Mouse (Mus musculus): ENCODE results near the gene Map2. TPM values are rescaled to one million over a fixed set of nuclear protein-coding genes. Genes with fewer than 3 reads are reported as not detected.

The Map2 gene
- polyA plus RNA-seq, 1 experiment from 2014 or later: 36.2 TPM

GRCm38 (mm10) chr1:66176012-66176837 lies 1.2 kb downstream of the Map2 start:
- Histone ChIP-seq H3K4me3 (peak overlapping the region; percentile 67), H3K4me1 (peaks cover 24% of the 10 kb centered on the region), H3K27ac (replicated peaks) (peak overlapping the region; percentile 80; the same call in 1 of the 2 replicates), H3K36me3 (replicated peaks) (no peaks in the 10 kb centered on the region), H3K9me3 (no peaks in the 10 kb centered on the region), H3K27me3 (replicated peaks; ENCODE audit: low read depth, poor library complexity, severe bottlenecking) (peaks cover 27% of the 10 kb centered on the region)
- WGBS: 27% methylated on average over 9 of the region's 9 CpGs
- DNase-seq (ENCODE audit: low spot score): peak; percentile 25

DNA sequence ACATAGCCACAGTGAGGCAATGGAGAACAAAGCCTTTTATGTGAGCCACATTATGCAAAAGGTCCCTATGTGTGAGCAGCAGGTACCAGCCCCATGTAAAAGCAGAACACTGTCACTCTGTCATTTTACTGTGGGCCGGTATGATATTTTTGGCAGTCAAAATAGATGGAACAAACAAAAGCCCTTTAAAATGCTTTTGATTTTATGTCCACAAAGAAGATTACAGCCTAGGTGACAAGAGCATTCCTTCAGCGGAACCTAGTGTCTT lies 1.7 kb downstream of the Map2 start:
- no peak overlapping the region for H3K27ac ChIP-seq (replicated peaks)
- H3K36me3 ChIP-seq (replicated peaks): no peaks in the 10 kb centered on the region
- peaks cover 27% of the 10 kb centered on the region for H3K27me3 ChIP-seq (replicated peaks; ENCODE audit: low read depth, poor library complexity, severe bottlenecking)
- no peaks in the 10 kb centered on the region for H3K9me3 ChIP-seq
- peaks cover 24% of the 10 kb centered on the region for H3K4me1 ChIP-seq
- WGBS: 75% methylated on average over 2 of the region's 2 CpGs
- no peak for DNase-seq (ENCODE audit: low spot score)
- peak overlapping the region; percentile 67 for H3K4me3 ChIP-seq

- Histone ChIP-seq H3K36me3 (replicated peaks) (no peaks in the 10 kb centered on the region), H3K27me3 (replicated peaks; ENCODE audit: low read depth, poor library complexity, severe bottlenecking) (peaks cover 23% of the 10 kb centered on the region), H3K9me3 (no peaks in the 10 kb centered on the region), H3K27ac (replicated peaks) (no peak overlapping the region), H3K4me3 (no peak overlapping the region), H3K4me1 (peaks cover 24% of the 10 kb centered on the region)
- no peak for DNase-seq (ENCODE audit: low spot score)
- 68% methylated on average over 4 of the region's 4 CpGs for WGBS
Measured at GRCm38 (mm10) chr1:66177489-66178170, 2.6 kb downstream of the Map2 start.

GRCm38 (mm10) chr1:66187016-66187681 lies 12.1 kb downstream of the Map2 start:
- H3K4me1 ChIP-seq: peaks cover 14% of the 10 kb centered on the region
- WGBS: 53% methylated on average over 12 of the region's 12 CpGs
- no peak for DNase-seq (ENCODE audit: low spot score)
- no peak overlapping the region for H3K27ac ChIP-seq (replicated peaks)
- H3K4me3 ChIP-seq: no peak overlapping the region
- no peaks in the 10 kb centered on the region for H3K9me3 ChIP-seq
- no peaks in the 10 kb centered on the region for H3K27me3 ChIP-seq (replicated peaks; ENCODE audit: low read depth, poor library complexity, severe bottlenecking)
- H3K36me3 ChIP-seq (replicated peaks): no peaks in the 10 kb centered on the region

GRCm38 (mm10) chr1:66192401-66192800 lies 17.3 kb downstream of the Map2 start:
- Histone ChIP-seq H3K27ac (replicated peaks) (no peak overlapping the region), H3K4me3 (no peak overlapping the region), H3K9me3 (no peaks in the 10 kb centered on the region), H3K27me3 (replicated peaks; ENCODE audit: low read depth, poor library complexity, severe bottlenecking) (no peaks in the 10 kb centered on the region), H3K36me3 (replicated peaks) (no peaks in the 10 kb centered on the region), H3K4me1 (peaks cover 3% of the 10 kb centered on the region)
- no peak for DNase-seq (ENCODE audit: low spot score)
- 88% methylated on average over 1 of the region's 1 CpGs for WGBS

DNA sequence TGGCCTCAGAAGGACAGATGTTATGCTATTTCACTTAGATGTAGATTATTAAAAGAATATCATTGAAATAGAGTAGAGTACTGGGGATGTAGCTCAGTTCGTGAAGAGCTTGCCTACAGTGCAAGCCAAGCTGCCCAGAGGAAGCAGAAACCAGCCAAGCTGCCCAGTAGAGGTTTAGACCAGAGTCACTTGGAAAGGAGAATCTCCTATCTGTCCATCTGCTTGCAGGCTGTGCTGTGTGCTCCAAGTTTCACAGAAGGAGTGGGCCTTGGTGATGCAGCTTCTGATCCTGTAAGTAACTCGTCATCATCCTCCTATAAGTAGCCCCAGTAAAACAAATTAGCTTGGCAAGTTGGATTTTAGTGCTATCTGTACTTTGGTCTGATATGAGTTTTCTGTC lies 17.8 kb downstream of the Map2 start:
- 84% methylated on average over 2 of the region's 2 CpGs for WGBS
- no peaks in the 10 kb centered on the region for H3K4me1 ChIP-seq
- no peak for DNase-seq (ENCODE audit: low spot score)
- H3K27ac ChIP-seq (replicated peaks): no peak overlapping the region
- H3K27me3 ChIP-seq (replicated peaks; ENCODE audit: low read depth, poor library complexity, severe bottlenecking): no peaks in the 10 kb centered on the region
- H3K4me3 ChIP-seq: no peak overlapping the region
- H3K36me3 ChIP-seq (replicated peaks): no peaks in the 10 kb centered on the region
- no peaks in the 10 kb centered on the region for H3K9me3 ChIP-seq

DNA sequence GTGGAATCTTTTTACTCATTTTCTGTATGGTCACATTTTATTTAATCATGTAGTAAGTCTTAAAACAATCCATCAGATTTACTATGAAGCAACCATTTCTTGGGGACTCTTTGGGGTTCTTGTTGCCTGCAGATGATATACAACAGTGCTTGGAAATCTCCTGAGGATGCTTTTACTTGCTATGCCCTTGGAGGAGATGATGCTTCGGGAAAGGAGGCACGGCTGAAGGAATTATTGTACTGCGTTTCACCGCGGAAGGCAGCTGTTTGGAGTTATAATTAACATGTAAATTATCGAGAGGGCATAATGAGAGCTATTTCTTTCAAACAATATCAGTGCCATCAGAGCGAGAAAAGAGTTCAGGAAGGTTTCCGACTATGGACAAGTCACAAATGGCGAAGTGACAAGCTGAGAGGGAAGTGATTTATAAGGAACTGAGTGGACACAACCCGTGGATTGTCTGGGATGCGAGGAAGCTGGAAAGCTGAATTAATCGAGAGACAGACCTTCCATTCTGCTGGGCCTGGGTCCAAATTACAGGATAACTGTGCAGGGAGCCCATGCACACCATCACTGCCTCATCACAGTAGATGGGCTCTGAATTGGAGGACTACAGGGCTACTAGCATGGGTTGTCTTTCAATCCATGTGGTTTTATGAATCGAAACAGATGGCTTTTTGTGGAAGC lies 20.1 kb downstream of the Map2 start:
- WGBS: 85% methylated on average over 13 of the region's 13 CpGs
- H3K36me3 ChIP-seq (replicated peaks): no peaks in the 10 kb centered on the region
- DNase-seq (ENCODE audit: low spot score): no peak
- no peak overlapping the region for H3K27ac ChIP-seq (replicated peaks)
- no peaks in the 10 kb centered on the region for H3K9me3 ChIP-seq
- no peaks in the 10 kb centered on the region for H3K27me3 ChIP-seq (replicated peaks; ENCODE audit: low read depth, poor library complexity, severe bottlenecking)
- no peaks in the 10 kb centered on the region for H3K4me1 ChIP-seq
- no peak overlapping the region for H3K4me3 ChIP-seq

GRCm38 (mm10) chr1:66196240-66196639 lies 21.2 kb downstream of the Map2 start:
- no peak overlapping the region for H3K4me3 ChIP-seq
- no peak for DNase-seq (ENCODE audit: low spot score)
- no peaks in the 10 kb centered on the region for H3K36me3 ChIP-seq (replicated peaks)
- H3K9me3 ChIP-seq: no peaks in the 10 kb centered on the region
- no peaks in the 10 kb centered on the region for H3K27me3 ChIP-seq (replicated peaks; ENCODE audit: low read depth, poor library complexity, severe bottlenecking)
- H3K4me1 ChIP-seq: no peaks in the 10 kb centered on the region
- no peak overlapping the region for H3K27ac ChIP-seq (replicated peaks)
- WGBS: 93% methylated on average over 4 of the region's 4 CpGs

DNA sequence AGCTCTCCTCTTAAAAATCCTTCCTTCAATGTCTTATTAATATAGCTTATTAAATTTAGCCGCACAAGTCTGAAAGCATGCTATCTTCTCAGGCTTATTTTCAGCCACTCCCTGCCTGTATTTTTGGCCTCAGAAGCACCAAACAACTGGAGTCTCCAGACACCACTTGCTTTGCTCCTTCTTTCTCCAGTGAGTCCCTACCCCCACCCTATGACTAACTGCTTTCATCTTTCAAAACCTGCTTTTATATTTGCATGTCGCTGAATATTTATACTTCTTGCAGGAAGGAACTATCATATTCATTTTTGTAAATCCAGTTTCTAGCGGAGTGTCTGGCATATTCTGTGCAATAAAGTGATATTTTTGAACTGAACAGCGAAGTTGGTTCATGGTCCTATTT lies 21.6 kb downstream of the Map2 start:
- Histone ChIP-seq H3K4me1 (no peaks in the 10 kb centered on the region), H3K4me3 (no peak overlapping the region), H3K36me3 (replicated peaks) (no peaks in the 10 kb centered on the region), H3K27ac (replicated peaks) (no peak overlapping the region), H3K9me3 (no peaks in the 10 kb centered on the region), H3K27me3 (replicated peaks; ENCODE audit: low read depth, poor library complexity, severe bottlenecking) (no peaks in the 10 kb centered on the region)
- DNase-seq (ENCODE audit: low spot score): no peak
- WGBS: 90% methylated on average over 4 of the region's 4 CpGs

DNA sequence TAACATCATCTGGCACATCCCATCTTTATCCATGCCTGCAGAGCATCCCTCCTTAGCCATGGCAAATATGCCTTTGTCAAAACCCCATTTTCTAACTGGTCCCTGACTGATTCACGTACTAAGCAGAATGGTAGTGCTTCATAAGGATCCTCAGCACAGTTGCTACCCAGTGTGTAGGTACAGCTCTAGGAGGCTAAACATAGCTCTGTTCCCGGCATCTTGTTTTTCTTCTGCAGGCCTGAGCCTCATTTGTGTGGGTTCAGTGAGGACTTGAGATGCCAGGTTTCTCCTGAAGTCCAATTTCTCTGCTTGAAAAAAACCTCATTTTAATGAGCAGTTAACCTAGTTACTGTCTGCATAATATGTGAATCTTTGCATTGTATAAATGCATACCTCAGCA lies 30.4 kb downstream of the Map2 start:
- no peak for DNase-seq (ENCODE audit: low spot score)
- 89% methylated on average over 2 of the region's 2 CpGs for WGBS
- Histone ChIP-seq H3K4me1 (no peaks in the 10 kb centered on the region), H3K36me3 (replicated peaks) (no peaks in the 10 kb centered on the region), H3K27ac (replicated peaks) (no peak overlapping the region), H3K4me3 (no peak overlapping the region), H3K27me3 (replicated peaks; ENCODE audit: low read depth, poor library complexity, severe bottlenecking) (no peaks in the 10 kb centered on the region), H3K9me3 (no peaks in the 10 kb centered on the region)

DNA sequence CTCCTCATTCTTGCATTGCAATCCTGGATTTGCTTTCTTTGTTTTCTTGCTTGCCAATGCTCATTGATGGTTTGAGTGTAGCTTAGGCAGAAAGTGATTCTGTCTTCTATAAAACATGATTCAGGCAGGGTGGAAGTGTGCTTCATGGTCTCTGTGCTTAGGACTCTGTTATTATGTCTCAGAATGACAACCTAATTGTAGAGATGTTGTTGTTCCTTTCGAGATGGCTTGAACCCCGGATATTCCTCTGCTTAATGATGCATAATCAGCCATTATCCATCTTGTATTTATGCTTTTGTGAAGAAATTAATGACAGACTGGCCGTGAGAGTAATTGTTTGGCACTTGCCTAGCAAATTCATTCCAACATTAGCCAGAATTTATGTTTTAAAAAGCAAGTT lies 31.8 kb downstream of the Map2 start:
- no peaks in the 10 kb centered on the region for H3K9me3 ChIP-seq
- 76% methylated on average over 3 of the region's 3 CpGs for WGBS
- H3K27me3 ChIP-seq (replicated peaks; ENCODE audit: low read depth, poor library complexity, severe bottlenecking): no peaks in the 10 kb centered on the region
- no peak for DNase-seq (ENCODE audit: low spot score)
- H3K4me3 ChIP-seq: no peak overlapping the region
- H3K27ac ChIP-seq (replicated peaks): no peak overlapping the region
- no peaks in the 10 kb centered on the region for H3K36me3 ChIP-seq (replicated peaks)
- no peaks in the 10 kb centered on the region for H3K4me1 ChIP-seq

DNA sequence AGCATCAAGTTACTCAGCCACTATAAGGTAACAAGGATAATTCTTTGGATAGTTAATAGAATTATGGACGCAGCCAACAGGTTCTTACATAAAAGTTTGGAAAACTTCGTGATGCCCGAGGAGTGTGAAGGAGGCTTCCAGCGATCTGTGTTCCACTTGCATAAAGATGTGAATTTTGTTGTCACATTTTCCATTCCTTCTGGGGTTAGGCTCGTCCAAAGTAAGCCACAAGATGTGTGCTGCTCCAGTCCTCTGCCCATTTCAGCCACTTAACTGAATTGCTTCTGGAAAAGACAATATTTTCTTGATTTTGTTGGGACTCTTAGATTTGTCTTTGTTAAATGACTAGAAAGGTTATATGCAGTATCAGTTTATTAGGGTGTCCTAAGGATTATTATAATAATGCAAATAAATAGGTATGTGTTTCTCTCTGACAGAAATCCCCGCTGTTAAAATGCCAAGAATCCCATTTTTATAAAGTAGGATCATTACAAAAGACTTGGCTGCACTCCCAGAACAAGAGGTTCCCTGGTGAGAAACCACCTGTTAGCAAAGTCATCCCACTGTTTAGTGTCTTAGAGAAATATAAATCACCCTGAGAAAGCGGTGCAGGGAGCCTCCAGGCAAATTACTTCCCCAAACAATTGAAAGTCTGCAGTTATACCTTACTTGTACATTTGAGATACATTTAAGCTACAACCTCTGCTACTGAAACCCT lies 36.2 kb downstream of the Map2 start:
- no peaks in the 10 kb centered on the region for H3K9me3 ChIP-seq
- no peaks in the 10 kb centered on the region for H3K27me3 ChIP-seq (replicated peaks; ENCODE audit: low read depth, poor library complexity, severe bottlenecking)
- no peaks in the 10 kb centered on the region for H3K4me1 ChIP-seq
- no peak overlapping the region for H3K27ac ChIP-seq (replicated peaks)
- no peak overlapping the region for H3K4me3 ChIP-seq
- no peaks in the 10 kb centered on the region for H3K36me3 ChIP-seq (replicated peaks)
- 84% methylated on average over 7 of the region's 7 CpGs for WGBS
- no peak for DNase-seq (ENCODE audit: low spot score)

Measured in embryonic facial prominence, embryonic 10.5 days (tissue).